Mouse (Mus musculus) hematopoietic stem cell, adult 5-6 weeks (primary cell): Measurements from ENCODE around the gene Fbxo6. TPM values are rescaled to one million over a fixed set of nuclear protein-coding genes. Genes with fewer than 3 reads are reported as not detected.

Source experiments
- ATAC-seq, 2 experiments: fragments of 125-278 bp in 1 of 2; replicated peaks in 1 of 2; 2 replicates each; pipeline ENCODE4 v1.8.0; 2016 to 2017; ENCODE audit warnings: inconsistent platforms in 2 of 2, mild to moderate bottlenecking in 2 of 2, moderate number of reproducible peaks in 2 of 2, low read depth in 1 of 2, moderate TSS enrichment in 1 of 2; ENCODE audit not compliant: low FRiP score in 2 of 2, poor library complexity in 2 of 2, severe bottlenecking in 2 of 2, insufficient read depth in 1 of 2, low TSS enrichment in 1 of 2
- total RNA-seq: library from RNA; stranded (forward); fragments of 172-1452, 232-1000 nt; gene quantifications from 2 replicates; pipeline ENCODE4 v1.2.3, GENCODE M21; 2017

Fbxo6 gene
- total RNA-seq, 1 experiment from 2014 or later: 6.2 TPM

DNA sequence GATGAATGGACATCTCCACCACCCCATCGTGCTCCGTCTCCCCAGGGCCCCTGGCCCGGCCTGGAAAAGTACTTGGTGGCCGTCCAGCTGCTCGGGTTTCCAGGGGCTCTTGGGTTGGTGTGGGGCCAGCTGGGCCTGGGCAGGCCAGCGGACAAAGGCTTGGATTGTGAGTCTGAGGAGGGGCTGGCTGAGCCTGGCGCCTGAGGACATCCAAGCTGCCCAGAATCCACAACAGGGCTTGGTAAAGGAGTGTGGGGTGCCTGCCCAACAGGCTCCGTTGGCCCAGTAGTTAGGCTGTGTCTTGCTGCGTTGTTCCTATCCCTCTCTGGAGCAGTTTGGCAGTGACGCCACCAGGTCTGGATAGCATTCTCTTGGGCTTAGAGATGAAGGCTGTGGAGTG, 14.5 kb upstream of the Fbxo6 start:
- ATAC-seq: no peak

DNA sequence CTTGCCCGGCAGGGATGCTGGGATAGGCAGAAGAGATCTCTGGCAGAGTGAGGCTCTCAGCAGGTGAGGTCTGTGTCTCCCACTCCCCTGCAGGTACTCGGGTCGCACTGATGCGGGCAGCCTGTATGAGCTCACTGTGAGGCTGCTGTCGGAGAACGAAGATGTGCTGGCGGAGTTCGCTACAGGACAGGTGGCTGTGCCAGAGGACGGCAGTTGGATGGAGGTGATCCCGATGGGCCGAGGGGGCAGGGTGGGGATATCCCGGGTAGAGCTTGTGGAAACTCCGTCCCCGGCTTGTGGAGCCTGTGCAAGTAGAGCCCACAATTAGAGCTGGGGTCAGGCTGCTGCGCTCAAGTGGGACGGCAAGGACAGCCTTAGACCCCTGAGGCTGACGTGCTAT, 13.6 kb upstream of the Fbxo6 start:
- ATAC-seq: no peak

GRCm38 (mm10) chr4:148164461-148164860, 12.5 kb upstream of the Fbxo6 start:
- no peak for ATAC-seq

DNA sequence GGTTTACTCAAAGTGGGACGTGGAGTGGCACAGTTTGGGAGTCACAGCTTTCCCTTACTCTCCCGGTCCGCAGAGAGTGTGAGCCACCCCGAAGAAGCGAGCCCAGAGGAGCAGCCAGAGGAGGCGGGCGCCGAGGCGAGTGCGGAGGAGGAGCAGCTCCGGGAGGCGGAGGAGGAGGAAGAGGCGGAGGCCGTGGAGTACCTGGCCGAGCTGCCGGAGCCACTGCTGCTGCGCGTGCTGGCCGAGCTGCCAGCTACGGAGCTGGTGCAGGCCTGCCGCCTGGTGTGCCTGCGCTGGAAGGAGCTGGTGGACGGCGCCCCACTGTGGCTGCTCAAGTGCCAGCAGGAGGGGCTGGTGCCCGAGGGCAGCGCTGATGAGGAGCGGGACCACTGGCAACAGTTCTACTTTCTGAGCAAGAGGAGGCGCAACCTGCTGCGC, 12.1 kb upstream of the Fbxo6 start:
- ATAC-seq: peak; percentile 59 to 72

DNA sequence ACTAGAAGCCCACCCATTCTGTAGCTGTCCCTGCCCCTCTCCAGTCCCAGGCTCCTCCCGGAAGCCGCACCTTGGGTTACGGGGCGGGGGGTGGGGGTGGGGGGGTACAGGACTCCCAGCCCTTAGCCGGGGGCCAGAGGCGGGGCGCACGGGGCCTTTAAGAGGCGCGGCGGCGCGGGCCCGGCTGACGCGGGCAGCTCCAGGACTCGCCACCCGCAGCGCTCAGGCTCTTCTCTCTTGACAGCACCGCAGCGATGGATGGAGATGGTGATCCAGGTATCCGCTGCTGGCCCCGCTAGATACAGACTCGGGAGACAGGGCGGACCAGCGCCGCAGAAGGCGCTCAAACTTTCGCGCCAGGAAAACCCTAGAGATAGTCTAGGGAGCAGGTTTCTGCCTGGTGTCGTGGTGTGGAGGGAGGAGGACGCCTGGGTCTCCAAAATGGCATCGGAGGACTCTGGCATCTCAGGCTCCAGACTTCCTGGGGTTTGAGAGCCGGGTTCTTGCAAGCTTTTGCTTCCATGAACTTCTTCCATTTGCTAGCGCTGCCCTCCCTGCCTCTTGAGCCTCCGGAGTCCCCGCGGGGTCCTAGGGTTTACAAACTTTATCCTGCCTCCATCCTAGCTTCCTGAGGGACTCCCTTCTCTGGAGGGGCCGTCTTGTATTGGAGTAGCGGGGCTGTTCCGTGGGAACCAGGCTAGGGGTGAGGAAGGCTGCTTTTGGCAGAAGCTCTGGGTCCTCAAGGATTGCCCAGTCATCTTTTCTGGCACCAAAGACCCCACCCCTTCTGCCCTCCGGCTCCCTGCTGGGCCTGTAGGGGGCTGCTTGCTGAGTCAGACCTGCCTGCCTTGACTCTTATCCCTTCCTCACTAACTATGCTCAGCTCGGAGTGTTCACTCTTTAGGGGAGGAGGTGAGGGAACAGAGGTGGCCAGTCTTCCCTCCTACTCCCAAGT, 8.8 kb upstream of the Fbxo6 start, which contains the start of the genes Fbxo44 and Fbxo2:
Fbxo44 (minus strand) TSS at position 47 of the 955 bp plus-strand sequence.
Fbxo2 (plus strand) TSS at position 186 of the 955 bp plus-strand sequence.
- peak in 1 of 2 experiments; percentile 2; a peak in 1 of 4 replicates for ATAC-seq

DNA sequence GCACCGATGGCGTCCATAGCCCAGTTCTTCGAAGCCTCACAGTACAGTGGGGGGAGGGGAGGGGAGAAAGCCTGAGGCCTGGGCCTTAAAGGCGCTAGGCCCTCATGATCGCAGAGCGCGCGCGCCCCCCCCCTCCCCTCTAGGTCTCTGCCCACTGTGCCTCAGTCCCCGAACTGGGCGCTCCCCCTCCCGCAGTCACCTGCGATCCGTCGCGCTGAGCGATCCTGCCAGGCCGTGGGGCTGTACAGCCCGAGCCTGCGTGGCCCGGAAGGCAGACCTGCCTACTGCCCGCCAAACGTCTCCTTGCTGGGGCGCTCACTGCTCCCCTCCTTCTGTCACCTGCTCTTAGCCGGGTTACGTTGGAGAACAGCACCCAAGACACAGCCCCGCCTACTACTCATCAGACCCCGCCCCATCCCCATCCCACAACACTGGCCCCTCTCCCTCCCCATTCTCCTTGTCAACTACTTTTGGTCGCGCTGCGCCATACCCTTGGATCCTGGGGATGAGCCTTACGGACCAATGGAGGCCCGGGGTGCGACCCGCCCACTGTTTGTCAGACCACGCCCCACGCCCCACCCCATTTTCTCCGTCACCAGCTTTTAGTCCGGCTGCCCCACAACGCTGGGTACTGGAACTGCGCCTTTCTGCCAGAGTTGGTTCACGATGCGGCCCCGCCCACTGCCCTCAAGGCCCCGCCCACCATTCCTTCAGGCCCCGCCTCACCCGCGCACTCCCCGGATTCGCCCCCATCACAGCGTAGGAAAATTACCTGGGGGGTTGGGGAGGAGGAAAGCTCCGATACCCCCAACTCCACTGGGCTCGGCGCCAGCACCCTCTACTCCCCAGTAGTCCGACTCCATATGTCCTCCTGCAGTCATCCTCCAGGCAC, 7.8 kb upstream of the Fbxo6 start:
- peak; percentile 77 to 80 for ATAC-seq

DNA sequence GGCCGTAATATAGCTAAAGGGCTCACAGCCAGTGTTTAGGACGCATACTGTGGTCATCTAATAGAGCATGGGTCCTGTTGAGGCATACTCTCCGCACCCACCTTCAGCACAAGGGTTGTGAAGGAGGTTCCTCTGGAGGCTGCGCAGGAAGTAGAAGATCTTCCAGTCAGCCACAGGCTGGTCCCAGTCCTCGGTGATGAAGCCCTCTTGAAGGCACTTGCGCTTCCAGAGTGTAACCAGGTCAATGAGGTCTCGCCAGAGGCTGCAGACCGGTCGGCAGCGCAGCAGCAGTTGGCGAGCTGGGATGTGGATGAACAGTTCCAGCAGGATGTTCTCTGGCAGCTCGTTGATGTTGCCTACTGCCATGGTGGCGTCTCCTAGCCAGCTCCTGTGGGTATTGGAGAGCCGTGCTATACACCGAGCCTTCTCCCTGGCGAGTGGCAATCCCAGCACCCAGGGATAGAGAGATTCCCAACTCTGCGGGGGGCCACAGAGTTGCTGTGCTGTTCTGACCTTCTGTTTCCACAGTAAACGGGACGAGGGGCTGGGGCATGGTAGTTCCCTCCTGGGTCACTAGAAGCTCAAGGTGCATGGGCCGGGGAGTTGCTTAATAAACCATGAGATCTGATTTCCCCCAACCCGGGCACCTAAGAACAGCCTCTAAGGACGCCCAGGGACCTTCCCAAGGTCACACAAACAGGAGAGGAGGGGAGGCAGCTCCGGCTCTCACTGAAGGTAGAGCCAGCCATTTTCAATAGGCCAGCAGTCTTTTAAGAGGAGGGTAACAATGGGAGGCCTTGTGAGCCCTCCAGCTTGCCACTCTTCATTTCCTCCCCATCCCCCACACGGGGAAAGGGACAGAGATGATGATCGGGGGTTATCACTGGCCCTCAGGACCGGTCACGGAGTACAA, 6.8 kb upstream of the Fbxo6 start:
- ATAC-seq: no peak

DNA sequence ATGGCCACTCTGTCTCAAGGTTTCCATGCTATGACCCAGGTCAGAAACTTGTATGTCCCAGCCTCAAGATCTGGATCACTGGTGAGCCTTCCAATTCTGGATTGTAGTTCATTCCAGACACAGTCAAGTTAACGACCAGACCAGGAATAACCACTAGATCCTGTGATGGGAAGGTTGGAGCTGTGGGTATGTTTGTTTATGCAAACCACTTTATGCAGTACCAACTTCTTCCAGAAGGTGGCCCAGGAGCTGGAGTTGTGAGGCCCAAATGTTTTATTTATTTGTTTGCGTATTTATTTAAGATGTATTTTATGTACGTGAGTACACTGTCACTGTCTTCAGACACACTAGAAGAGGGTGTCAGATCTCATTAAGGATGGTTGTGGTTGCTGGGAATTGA, 3.0 kb upstream of the Fbxo6 start:
- no peak for ATAC-seq

- no peak for ATAC-seq
These were observed 2.1 kb upstream of the Fbxo6 start for GRCm38 (mm10) chr4:148154006-148154405.

DNA sequence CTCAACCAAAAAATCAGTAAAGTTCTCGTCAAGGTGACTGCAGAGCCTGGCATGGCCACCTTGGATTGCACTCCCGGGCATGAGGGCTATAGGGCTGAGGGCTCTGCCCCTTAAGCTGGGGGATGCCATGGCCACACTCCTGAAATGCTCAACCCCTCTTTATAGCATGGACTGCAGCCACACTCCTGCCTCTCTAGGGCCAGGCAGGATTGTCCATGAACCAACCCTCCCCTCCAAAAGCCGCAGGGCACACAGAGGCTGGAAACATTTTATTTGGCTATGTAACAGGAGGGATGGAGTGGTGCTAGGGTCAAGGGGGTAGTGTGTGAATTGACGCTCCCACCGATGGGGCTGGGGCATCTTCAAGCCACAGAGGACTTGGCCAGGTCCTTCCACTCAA, 607 bp upstream of the Fbxo6 start:
- no peak for ATAC-seq

GRCm38 (mm10) chr4:148150953-148151266, 1.0 kb downstream of the Fbxo6 start:
- ATAC-seq: no peak

GRCm38 (mm10) chr4:148150242-148150641, 1.7 kb downstream of the Fbxo6 start:
- ATAC-seq: no peak

DNA sequence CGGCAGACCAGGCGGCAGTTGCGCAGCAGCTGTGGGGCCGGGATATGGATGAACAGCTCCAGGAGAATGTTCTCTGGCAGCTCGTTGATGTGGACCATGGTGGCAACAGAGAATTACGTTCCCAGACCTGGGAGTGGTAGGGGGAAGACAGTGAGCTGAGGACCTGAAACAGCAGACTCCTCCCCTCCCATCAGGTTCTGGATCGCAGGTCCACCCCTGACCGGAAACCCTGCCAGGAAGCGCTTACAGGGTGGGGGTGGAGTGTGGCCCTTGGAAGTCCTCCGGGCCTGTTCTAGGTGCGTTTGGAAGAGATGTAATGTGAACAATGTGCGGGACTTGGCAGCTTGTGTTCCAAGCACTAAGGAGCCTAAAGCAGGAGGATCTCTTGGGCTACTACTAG, 2.4 kb downstream of the Fbxo6 start:
- ATAC-seq: no peak

DNA sequence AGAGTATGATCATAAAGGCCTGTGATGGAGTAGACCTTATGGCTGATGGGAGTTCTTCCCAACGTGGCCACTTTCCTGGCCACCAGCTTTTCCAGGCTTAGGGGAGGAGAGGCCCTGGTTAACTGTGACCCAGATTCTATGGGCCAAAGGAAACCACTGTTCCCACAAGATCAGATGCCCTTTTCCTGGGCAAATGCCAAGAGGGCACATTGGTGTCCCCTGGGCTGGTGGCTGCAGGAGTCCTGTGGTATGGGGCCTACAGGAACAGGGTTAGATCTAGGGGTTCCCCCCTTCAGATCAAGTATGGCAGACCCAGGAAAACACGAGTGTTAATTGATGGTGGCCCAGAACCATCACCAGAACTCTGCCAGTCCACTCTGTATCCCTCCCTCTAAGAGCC, 4.2 kb downstream of the Fbxo6 start:
- ATAC-seq: no peak

- no peak for ATAC-seq
These were observed 8.2 kb downstream of the Fbxo6 start for GRCm38 (mm10) chr4:148143721-148144120.

GRCm38 (mm10) chr4:148140098-148141011, 11.6 kb downstream of the Fbxo6 start:
- peak; percentile 94 to 96 for ATAC-seq
